ENCODE assay signal across 11 mouse cellular contexts in genomic region chr16:24218162-24218849, GRCm38 (mm10).
DNase-seq lines count a peak whose midpoint lies in the region; ATAC-seq lines count a peak whose summit lies in the region.
"Had no signal": no experiment of that assay in that cellular context is flagged by ENCODE, and none has a peak within 500 bp of the region (broad histone marks: within the 10 kb centered on the region; RNA-seq: fewer than 3 reads in every experiment).

No protein-coding gene starts in this region.

- WGBS in midbrain, embryonic 12.5 days, result 50% methylated on average over 14 of the region's 14 CpGs

- H3K36me3 ChIP-seq in midbrain, embryonic 12.5 days, result no peaks in the 10 kb centered on the region

- H3K4me1 ChIP-seq in midbrain, embryonic 12.5 days, result peaks cover 7% of the 10 kb centered on the region; the same call in 1 of the 2 replicates

- no peak overlapping the region for H3K27ac ChIP-seq in midbrain, embryonic 12.5 days (replicated peaks)

- no peak overlapping the region for H3K9ac ChIP-seq in midbrain, embryonic 12.5 days (replicated peaks)

- H3K9me3 ChIP-seq in midbrain, embryonic 12.5 days, result no peaks in the 10 kb centered on the region
- H3K9me3 ChIP-seq: megakaryocyte, embryonic 14.5 days had no signal

- ATAC-seq in midbrain, embryonic 12.5 days (ENCODE audit: low FRiP score, low read depth), result peak; percentile 64

- peak; percentile 10 for DNase-seq in layer of hippocampus, adult 9-11 months
- DNase-seq in layer of hippocampus, adult 9-10 months (ENCODE audit: low spot score), result no peak
- peak; percentile 47 for DNase-seq in embryo, embryonic 10.5 days (ENCODE audit: low spot score)
- peak; percentile 38 for DNase-seq in forelimb bud, embryonic 11.5 days (ENCODE audit: low read depth, low spot score)
- no peak for DNase-seq in spleen, adult 18-20 months
- no peak for DNase-seq in urinary bladder, adult 2 months (ENCODE audit: low spot score)
- DNase-seq in adrenal gland, postnatal 36 days, result no peak
- DNase-seq: cerebellum, postnatal 14 days; kidney, adult 18-20 months had no signal

- H3K4me3 ChIP-seq in midbrain, embryonic 12.5 days, result no peak overlapping the region
- H3K4me3 ChIP-seq: megakaryocyte, embryonic 14.5 days had no signal

- H3K27me3 ChIP-seq in midbrain, embryonic 12.5 days, result no peaks in the 10 kb centered on the region

- H3K4me2 ChIP-seq in midbrain, embryonic 12.5 days (replicated peaks), result no peak overlapping the region

Comparison
In these comparisons a context has a peak if more than half of its experiments do, and no peak if none do; other contexts are left out.
1. DNase-seq: peak in layer of hippocampus, adult 9-11 months (single experiment), embryo, embryonic 10.5 days (single experiment) and forelimb bud, embryonic 11.5 days (single experiment); none in layer of hippocampus, adult 9-10 months (single experiment), spleen, adult 18-20 months (0 of 2), urinary bladder, adult 2 months (single experiment) and adrenal gland, postnatal 36 days (0 of 2).